Mouse (Mus musculus): Measurements from ENCODE around the gene Ccl22.

- TF ChIP-seq CHD2 (IDR thresholded peaks at IDR 0.05; ENCODE audit: low read depth, low read length) (no peak), HCFC1 (IDR thresholded peaks at IDR 0.05; ENCODE audit: borderline replicate concordance, insufficient read depth, low read length) (no peak), ZC3H11A (IDR thresholded peaks at IDR 0.05; ENCODE audit: borderline replicate concordance, low read depth, low read length) (no peak), MAFK (IDR thresholded peaks at IDR 0.05; ENCODE audit: insufficient read depth, low read depth, low read length) (no peak)
These were observed 48.8 kb upstream of the Ccl22 start for GRCm38 (mm10) chr8:94696566-94696965.

Data from ES-E14 (cell line).